Comparison of ENCODE assay signal across 8 mouse cellular contexts in genomic region chr14:55853621-55854285, GRCm38 (mm10). TPM values are rescaled to one million over a fixed set of nuclear protein-coding genes. Genes with fewer than 3 reads are reported as not detected.
DNase-seq lines count a peak whose midpoint lies in the region; ATAC-seq and TF ChIP-seq lines count a peak whose summit lies in the region.

Gene Nynrin (plus strand): TSS chr14:55854010.

- peaks cover 21% of the 10 kb centered on the region for H3K4me1 ChIP-seq in erythroblast, embryonic 14.5 days (ENCODE audit: control insufficient read depth)
- H3K4me1 ChIP-seq in bone marrow macrophage, adult 2 months (ENCODE audit: control insufficient read depth, insufficient read depth, low read length): 0 out of 2 replicates have a peak, but pooled peaks cover 3% of the 10 kb centered on the region
- peaks cover 53% of the 10 kb centered on the region for H3K4me1 ChIP-seq in hindbrain, embryonic 15.5 days (replicated peaks)
- peaks cover 4 to 27% of the 10 kb centered on the region in 2 experiments for H3K4me1 ChIP-seq in liver, embryonic 14.5 days (replicated peaks; ENCODE audit: control insufficient read depth in 2 of 2, insufficient read depth in 2 of 2, low read length in 1 of 2)

- no peak for TF ChIP-seq CTCF in bone marrow macrophage, adult 2 months (IDR thresholded peaks at IDR 0.05; ENCODE audit: low read depth, low read length)
- no peak for TF ChIP-seq CTCF in liver, embryonic 14.5 days (IDR thresholded peaks at IDR 0.05; ENCODE audit: low read depth)

- H3K4me3 ChIP-seq in erythroblast, embryonic 14.5 days (replicated peaks): peak within 1 kb of the TSS; percentile 55
- peak within 1 kb of the TSS; percentile 45 for H3K4me3 ChIP-seq in bone marrow macrophage, adult 2 months (ENCODE audit: insufficient read depth, low read length)
- H3K4me3 ChIP-seq in hindbrain, embryonic 15.5 days: peak within 1 kb of the TSS; percentile 82
- peak within 1 kb of the TSS; percentile 55 to 70 for H3K4me3 ChIP-seq in liver, embryonic 14.5 days (ENCODE audit: insufficient read depth in 1 of 2, low read depth in 2 of 2, low read length in 2 of 2)

- H3K9ac ChIP-seq in hindbrain, embryonic 15.5 days: peak within 1 kb of the TSS; percentile 73
- H3K9ac ChIP-seq in liver, embryonic 14.5 days (replicated peaks): peak within 1 kb of the TSS; percentile 47; the same call in 1 of the 2 replicates

- peak; percentile 13 to 37 for DNase-seq in gastrocnemius, adult 8-10 months (ENCODE audit: low spot score in 2 of 2)
- DNase-seq in liver, embryonic 14.5 days (ENCODE audit: low read depth in 3 of 3, low spot score in 3 of 3): no peak
- peak; percentile 85 for DNase-seq in neural tube, embryonic 10.5 days (ENCODE audit: extremely low spot score, low spot score)
- peak; percentile 80 for DNase-seq in thymus, postnatal 25 days

- no peak within 1 kb of the TSS for H3K27ac ChIP-seq in bone marrow macrophage, adult 2 months (ENCODE audit: insufficient read depth, low read depth, low read length)
- peak within 1 kb of the TSS; percentile 90 for H3K27ac ChIP-seq in hindbrain, embryonic 15.5 days (replicated peaks)
- no peak within 1 kb of the TSS for H3K27ac ChIP-seq in liver, embryonic 14.5 days

- under 1% methylated on average over 28 of the region's 33 CpGs for WGBS in hindbrain, embryonic 15.5 days
- WGBS in liver, embryonic 14.5 days (ENCODE audit: insufficient replicate concordance): 3% methylated on average over 30 of the region's 33 CpGs

- no peak for TF ChIP-seq POLR2A in bone marrow macrophage, adult 2 months (IDR thresholded peaks at IDR 0.05; ENCODE audit: borderline replicate concordance, low read depth, low read length)

- H3K27me3 ChIP-seq in erythroblast, embryonic 14.5 days (ENCODE audit: control insufficient read depth): peaks cover 29% of the 10 kb centered on the region
- H3K27me3 ChIP-seq in hindbrain, embryonic 15.5 days: no peaks in the 10 kb centered on the region
- H3K27me3 ChIP-seq in liver, embryonic 14.5 days (ENCODE audit: control insufficient read depth, insufficient read depth, low read length): no peaks in the 10 kb centered on the region

- H3K4me2 ChIP-seq in hindbrain, embryonic 15.5 days: peak within 1 kb of the TSS; percentile 80
- H3K4me2 ChIP-seq in liver, embryonic 14.5 days (ENCODE audit: low read depth): peak within 1 kb of the TSS; percentile 69

- TF ChIP-seq EP300 in liver, embryonic 14.5 days (IDR thresholded peaks at IDR 0.05; ENCODE audit: low read depth): no peak

- no peaks in the 10 kb centered on the region for H3K36me3 ChIP-seq in erythroblast, embryonic 14.5 days (ENCODE audit: control insufficient read depth)
- no peaks in the 10 kb centered on the region for H3K36me3 ChIP-seq in hindbrain, embryonic 15.5 days
- H3K36me3 ChIP-seq in liver, embryonic 14.5 days (replicated peaks; ENCODE audit: control insufficient read depth, insufficient read depth, low read depth): no peaks in the 10 kb centered on the region

- no peaks in the 10 kb centered on the region for H3K9me3 ChIP-seq in erythroblast, embryonic 14.5 days (ENCODE audit: control insufficient read depth, low read length)
- no peaks in the 10 kb centered on the region for H3K9me3 ChIP-seq in hindbrain, embryonic 15.5 days
- no peaks in the 10 kb centered on the region for H3K9me3 ChIP-seq in liver, embryonic 14.5 days (ENCODE audit: control insufficient read depth, low read length)

- no peak for ATAC-seq in erythroblast, adult 5-6 weeks (replicated peaks; ENCODE audit: low FRiP score, poor library complexity, severe bottlenecking)
- ATAC-seq in hindbrain, embryonic 15.5 days (ENCODE audit: low FRiP score, low read depth): peak; percentile 81
- ATAC-seq in liver, embryonic 14.5 days (ENCODE audit: insufficient read depth): peak; percentile 63

RNA-seq across cellular contexts. Expression of gene Nynrin, which starts in this region (rescaled TPM):
- polyA plus RNA-seq in erythroblast, embryonic 14.5 days (2012): 0.01 and 0.02 TPM in 2 replicates
- 0.38 and 0.84 TPM in 2 replicates for total RNA-seq in erythroblast, adult 5-6 weeks (2015; ENCODE audit: low replicate concordance)
- 0.42 and 0.77 TPM in 2 replicates for total RNA-seq in erythroblast, adult 5-6 weeks (2017; ENCODE audit: low replicate concordance)
- 2.3 and 3.2 TPM in 2 replicates for polyA plus RNA-seq in bone marrow macrophage, adult 2 months (2012; ENCODE audit: insufficient read depth, insufficient read length, missing spikeins)
- 1 to 10 TPM; 1.2 to 3.6 (median 1.9) TPM for total RNA-seq in gastrocnemius, adult 8-10 months (2022)
- 11.2 and 11.8 TPM in 2 replicates for polyA plus RNA-seq in hindbrain, embryonic 15.5 days (2015; fragmentation: Nextera tagmentation; extraction: Ambion mirVana)
- polyA plus RNA-seq in liver, embryonic 14.5 days (2012; rRNA removed): 1.7 and 1.9 TPM in 2 replicates
- polyA plus RNA-seq in liver, embryonic 14.5 days (2014; fragmentation: Nextera tagmentation; extraction: Ambion mirVana): 1.2 and 1.4 TPM in 2 replicates

Comparison
In these comparisons a context has a peak if more than half of its experiments do, and no peak if none do; other contexts are left out.
1. DNase-seq: peak in gastrocnemius, adult 8-10 months (2 of 2), neural tube, embryonic 10.5 days (single experiment) and thymus, postnatal 25 days (single experiment); none in liver, embryonic 14.5 days (0 of 3).
2. Peak in every context shown above with its lines, with median percentiles within 50 percentile points of each other: H3K4me3 ChIP-seq.